Mouse (Mus musculus) layer of hippocampus, adult 11-12 months (tissue): ENCODE data around the gene Abi2.

Experiments used
- DNase-seq: peaks from one replicate; pipeline ENCODE4 v3.0.0; 2022; ENCODE audit warnings: low spot score

Gene Abi2

DNA sequence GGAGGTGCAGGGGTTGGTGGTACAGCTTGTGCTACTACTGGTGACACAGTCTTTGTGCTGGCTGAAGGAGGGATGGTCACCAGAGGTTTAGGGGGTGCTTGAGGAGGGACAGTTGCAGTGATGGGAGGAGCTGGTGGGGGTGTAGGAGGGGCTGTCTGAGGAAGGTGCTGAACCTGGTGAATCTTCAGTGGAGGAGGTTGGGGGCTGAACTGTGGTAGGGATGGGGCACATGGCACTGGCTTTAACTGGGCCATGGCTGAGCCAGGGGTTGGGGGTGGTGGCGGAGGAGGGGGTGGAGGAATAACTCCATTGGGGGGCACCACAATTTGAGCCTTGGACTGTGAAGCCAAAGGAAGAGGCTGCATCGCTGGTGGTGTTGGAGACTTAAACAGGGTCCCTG, 80.2 kb downstream of the Abi2 start:
- no peak for DNase-seq

GRCm38 (mm10) chr1:60490510-60490909, 81.1 kb downstream of the Abi2 start:
- no peak for DNase-seq

DNA sequence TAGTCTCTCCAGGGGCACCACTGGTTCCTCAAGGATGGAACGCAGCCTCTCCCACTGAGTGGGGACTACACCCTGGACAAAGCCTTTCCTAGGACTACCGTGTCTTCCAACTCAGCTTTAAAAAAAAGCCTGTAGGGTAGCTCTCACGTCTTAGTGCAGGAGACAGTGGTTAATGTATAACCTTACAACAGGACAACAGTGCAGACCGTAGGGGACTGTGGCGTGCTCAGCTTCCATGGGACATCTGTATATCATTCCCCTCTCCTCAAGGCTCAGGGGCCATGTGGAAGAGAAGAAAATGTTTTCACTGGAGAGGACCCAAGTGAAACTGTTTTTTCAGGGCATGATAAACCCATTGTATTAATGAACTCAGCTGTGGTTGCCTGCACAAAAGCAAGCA, 83.0 kb downstream of the Abi2 start:
- no peak for DNase-seq

GRCm38 (mm10) chr1:60493421-60493820, 84.0 kb downstream of the Abi2 start:
- DNase-seq, result no peak

DNA sequence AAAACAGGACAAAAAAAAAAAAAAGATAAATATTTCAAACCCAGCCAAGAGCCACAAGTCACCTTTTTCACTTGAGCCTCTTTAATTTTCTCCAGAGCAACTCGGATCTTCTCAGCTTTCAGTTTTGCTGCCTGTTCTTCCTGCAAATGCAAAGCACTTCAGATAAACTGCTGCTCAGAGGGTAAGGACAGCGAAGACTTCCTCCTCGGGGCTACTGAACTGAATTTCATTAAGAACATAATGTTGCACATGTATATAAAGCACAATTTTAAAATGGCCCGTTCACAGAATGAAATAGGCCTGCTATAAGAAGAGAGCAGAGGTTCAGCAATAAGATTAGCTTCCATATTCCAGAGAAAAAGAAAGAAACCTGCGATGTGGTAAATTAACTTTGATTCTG, 94.0 kb downstream of the Abi2 start:
- no peak for DNase-seq

DNA sequence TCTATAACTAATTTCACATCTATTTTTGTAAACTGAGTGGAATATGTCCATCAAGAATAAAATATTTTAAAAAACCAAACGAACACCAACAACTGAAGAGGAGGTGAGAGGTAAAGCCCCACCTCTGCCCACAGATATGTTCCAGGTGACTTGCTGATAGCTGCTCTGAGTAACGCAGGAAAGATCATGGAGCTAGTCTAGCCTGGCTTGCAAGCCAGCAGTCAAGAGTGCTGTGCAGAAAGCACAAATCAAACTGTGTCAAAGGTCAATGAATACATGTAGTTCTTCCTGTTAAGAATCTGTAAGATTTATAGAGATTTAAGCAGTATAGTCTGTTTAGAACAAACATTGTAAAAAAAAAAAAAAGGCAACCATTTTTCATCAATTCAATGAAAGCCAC, 101.2 kb downstream of the Abi2 start:
- DNase-seq, result no peak

DNA sequence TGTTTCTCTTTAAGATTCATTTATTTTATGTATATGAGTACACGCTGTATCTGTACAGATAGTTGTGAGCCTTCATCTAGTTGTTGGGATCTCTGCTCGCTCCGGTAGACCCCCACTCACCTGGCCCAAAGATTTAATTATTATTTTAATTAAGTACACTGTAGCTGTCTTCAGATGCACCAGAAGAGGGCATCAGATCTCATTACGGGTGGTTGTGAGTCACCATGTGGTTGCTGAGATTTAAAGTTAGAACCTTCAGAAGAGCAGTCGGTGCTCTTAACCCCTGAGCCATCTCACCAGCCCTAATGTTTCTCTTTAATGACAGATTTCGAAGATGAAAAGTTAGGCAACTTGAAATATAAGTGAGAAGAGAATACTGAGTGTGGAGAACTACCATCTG, 120.7 kb downstream of the Abi2 start:
- no peak for DNase-seq

DNA sequence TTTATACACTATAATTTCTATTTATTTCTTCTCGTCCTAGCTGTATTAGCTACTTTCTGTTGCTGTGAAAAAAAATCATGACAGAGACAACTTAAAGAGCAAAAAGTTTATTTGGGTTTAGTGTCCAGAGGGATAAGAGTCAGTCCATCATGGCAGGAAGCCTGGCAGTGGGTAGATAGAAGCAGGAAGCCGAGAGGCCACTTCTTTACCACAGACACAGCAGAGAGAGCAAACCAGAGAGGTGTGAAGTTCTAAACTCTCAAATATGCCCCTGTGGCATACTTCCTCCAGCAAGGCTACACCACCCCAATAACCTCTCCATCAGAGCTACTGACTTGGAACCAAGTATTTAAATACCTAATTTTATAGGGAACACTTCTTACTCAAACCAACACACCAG, 121.2 kb downstream of the Abi2 start:
- DNase-seq, result no peak
